Mouse (Mus musculus): ENCODE measurements around the gene Capn1.

GRCm38 (mm10) chr19:6046294-6047153 lies 30.8 kb upstream of the Capn1 start, which contains the start of gene Syvn1:
- TF ChIP-seq POLR2A (IDR thresholded peaks at IDR 0.05; ENCODE audit: borderline replicate concordance, low read depth, low read length): no peak
- no peak for TF ChIP-seq CTCF (IDR thresholded peaks at IDR 0.05; ENCODE audit: low read depth, low read length)
